8 mouse cellular contexts compared by ENCODE assay signal in the genomic region with DNA sequence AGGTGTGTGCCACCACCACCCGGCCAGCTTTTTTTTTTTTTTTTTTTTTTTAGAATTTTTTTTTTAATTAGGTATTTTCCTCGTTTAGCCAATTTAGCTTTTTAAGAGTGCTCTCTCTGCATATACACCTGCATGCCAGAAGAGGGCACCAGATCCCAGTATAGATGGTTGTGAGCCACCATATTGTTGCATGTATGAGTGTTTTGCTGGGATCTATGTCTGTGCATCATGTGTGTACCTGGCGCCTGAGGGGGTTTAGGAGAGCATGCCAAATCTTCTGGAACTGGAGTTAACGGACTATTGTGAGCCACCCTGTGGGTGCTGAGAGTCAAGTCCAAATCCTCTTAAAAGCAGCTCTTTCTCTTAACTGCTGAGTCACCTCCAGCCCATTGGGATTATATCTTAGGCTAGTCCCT. TPM values are rescaled to one million over a fixed set of nuclear protein-coding genes. Genes with fewer than 3 reads are reported as not detected.
DNase-seq lines count a peak whose midpoint lies in the region; ATAC-seq and TF ChIP-seq lines count a peak whose summit lies in the region.

No protein-coding gene starts in this region.

- no peak overlapping the region for H3K4me3 ChIP-seq in gastrocnemius, adult 2 months

- no peak overlapping the region; the same call in 1 of the 2 replicates for H3K27ac ChIP-seq in gastrocnemius, adult 2 months

- intact Hi-C loops in gastrocnemius, adult 2 months (cut with DNase I): loop anchor here (5.0 kb wide), 1 partner anchor 51 kb away; the partner anchor contains the start of gene Vwa1

- no peak for DNase-seq in gastrocnemius, adult 2 months
- DNase-seq in gastrocnemius, adult 8-10 months (ENCODE audit: low spot score in 2 of 2): no peak
- DNase-seq in B cell, adult 2 months: peak; percentile 58 to 64
- DNase-seq in ZHBTc4 (ENCODE audit: low read depth, low spot score): peak; percentile 64
- peak; percentile 68 for DNase-seq in induced T-regulatory cell, adult 2 months (ENCODE audit: low read depth)
- DNase-seq in right cerebral cortex, postnatal 25 days: no peak
- DNase-seq in testis, postnatal 10 days (ENCODE audit: low spot score): no peak

- ATAC-seq in megakaryocyte-erythroid progenitor cell, adult 5-6 weeks (replicated peaks; ENCODE audit: low FRiP score, low TSS enrichment, poor library complexity, severe bottlenecking): peak; percentile 54; the same call in 1 of the 2 replicates

- peak; percentile 74 for TF ChIP-seq CTCF in gastrocnemius, adult 2 months (IDR thresholded peaks at IDR 0.05)

RNA-seq across cellular contexts. Expression of gene Tmem240, which starts 12.9 kb away (rescaled TPM):
- under 1 TPM; 0.41 to 0.67 TPM for total RNA-seq in gastrocnemius, adult 2 months (2021)
- under 1 TPM; 0.19 to 0.62 (median 0.37) TPM for total RNA-seq in gastrocnemius, adult 8-10 months (2022)
- 0.17 and 0.20 TPM in 2 replicates for total RNA-seq in megakaryocyte-erythroid progenitor cell, adult 5-6 weeks (2014; fragmentation: Nextera tagmentation)
- under 0.01 and 0.65 TPM in 2 replicates for total RNA-seq in megakaryocyte-erythroid progenitor cell, adult 5-6 weeks (2017)

RNA-seq across cellular contexts. Expression of gene Ssu72, which starts 17.1 kb away (rescaled TPM):
- total RNA-seq in gastrocnemius, adult 2 months (2021): 10 to 100 TPM; 42.3 to 44.5 TPM
- total RNA-seq in gastrocnemius, adult 8-10 months (2022): 10 to 100 TPM; 37.8 to 42.0 (median 38.2) TPM
- total RNA-seq in megakaryocyte-erythroid progenitor cell, adult 5-6 weeks (2014; fragmentation: Nextera tagmentation): 83.5 and 90.2 TPM in 2 replicates
- total RNA-seq in megakaryocyte-erythroid progenitor cell, adult 5-6 weeks (2017): 75.3 and 94.1 TPM in 2 replicates

RNA-seq across cellular contexts. Expression of gene Fndc10, which starts 27.5 kb away (rescaled TPM):
- 1 to 10 TPM; 1.0 to 1.5 TPM for total RNA-seq in gastrocnemius, adult 2 months (2021)
- 1 to 10 TPM in 3 of 4 experiments, under 1 TPM in 1; 0.70 to 1.5 (median 1.1) TPM for total RNA-seq in gastrocnemius, adult 8-10 months (2022)
- total RNA-seq in megakaryocyte-erythroid progenitor cell, adult 5-6 weeks (2014; fragmentation: Nextera tagmentation): 1.1 and 2.8 TPM in 2 replicates
- 0.33 and 0.88 TPM in 2 replicates for total RNA-seq in megakaryocyte-erythroid progenitor cell, adult 5-6 weeks (2017)

RNA-seq across cellular contexts. Expression of gene Atad3a, which starts 39.2 kb away (rescaled TPM):
- 10 to 100 TPM; 25.4 to 35.3 TPM for total RNA-seq in gastrocnemius, adult 2 months (2021)
- 10 to 100 TPM; 23.8 to 25.1 (median 23.9) TPM for total RNA-seq in gastrocnemius, adult 8-10 months (2022)
- total RNA-seq in megakaryocyte-erythroid progenitor cell, adult 5-6 weeks (2014; fragmentation: Nextera tagmentation): 123 and 206 TPM in 2 replicates
- 95.3 and 123 TPM in 2 replicates for total RNA-seq in megakaryocyte-erythroid progenitor cell, adult 5-6 weeks (2017)

RNA-seq across cellular contexts. Expression of gene Mib2, which starts 52.7 kb away (rescaled TPM):
- 10 to 100 TPM; 17.7 to 19.8 TPM for total RNA-seq in gastrocnemius, adult 2 months (2021)
- total RNA-seq in gastrocnemius, adult 8-10 months (2022): 10 to 100 TPM; 17.8 to 22.6 (median 18.8) TPM
- total RNA-seq in megakaryocyte-erythroid progenitor cell, adult 5-6 weeks (2014; fragmentation: Nextera tagmentation): 12.9 and 17.9 TPM in 2 replicates
- total RNA-seq in megakaryocyte-erythroid progenitor cell, adult 5-6 weeks (2017): 11.9 and 13.3 TPM in 2 replicates

Comparison
In these comparisons a context has a peak if more than half of its experiments do, and no peak if none do; other contexts are left out.
1. DNase-seq: peak in B cell, adult 2 months (2 of 2), ZHBTc4 (single experiment) and induced T-regulatory cell, adult 2 months (single experiment); none in gastrocnemius, adult 2 months (single experiment), gastrocnemius, adult 8-10 months (0 of 2), right cerebral cortex, postnatal 25 days (single experiment) and testis, postnatal 10 days (single experiment).